Mouse (Mus musculus) ES-E14 (cell line): ENCODE measurements around the gene Mylk4.

ENCODE experiments used
- CHD2 ChIP-seq: IDR thresholded peaks from 2 replicates; pipeline ENCODE4 v1.6.1; 2014; ENCODE audit warnings: mild to moderate bottlenecking, low read depth, low read length, inconsistent platforms
- MAFK ChIP-seq: IDR thresholded peaks from 2 replicates; pipeline ENCODE4 v1.6.1; 2014; ENCODE audit warnings: mild to moderate bottlenecking, low read depth, low read length, inconsistent platforms; ENCODE audit not compliant: insufficient read depth
- ZC3H11A ChIP-seq: IDR thresholded peaks from 2 replicates; pipeline ENCODE4 v1.6.1; 2012; ENCODE audit warnings: low read depth, mild to moderate bottlenecking, inconsistent platforms, low read length, borderline replicate concordance
- ZNF384 ChIP-seq: IDR thresholded peaks from 2 replicates; pipeline ENCODE4 v1.6.1; 2012; ENCODE audit warnings: low read depth, low read length, inconsistent platforms

- TF ChIP-seq MAFK (no peak), ZC3H11A (no peak), CHD2 (no peak), ZNF384 (no peak)
Observed at GRCm38 (mm10) chr13:32670782-32671181, 113.0 kb downstream of the Mylk4 start.
